Mouse (Mus musculus) cerebellum, adult 8-10 months (tissue): Measurements from ENCODE around the gene BC048507.
A peak's percentile ranks its signal among the peaks of the same experiment; 100 is the strongest.
"Not testable (repeated sequence)": the region's sequence is repeated elsewhere in the genome, so short reads cannot be mapped to it uniquely, and the experiment has no call there.

Experiments used
- DNase-seq: peaks from one replicate; pipeline ENCODE4 v3.0.0; 2022

BC048507 gene

DNA sequence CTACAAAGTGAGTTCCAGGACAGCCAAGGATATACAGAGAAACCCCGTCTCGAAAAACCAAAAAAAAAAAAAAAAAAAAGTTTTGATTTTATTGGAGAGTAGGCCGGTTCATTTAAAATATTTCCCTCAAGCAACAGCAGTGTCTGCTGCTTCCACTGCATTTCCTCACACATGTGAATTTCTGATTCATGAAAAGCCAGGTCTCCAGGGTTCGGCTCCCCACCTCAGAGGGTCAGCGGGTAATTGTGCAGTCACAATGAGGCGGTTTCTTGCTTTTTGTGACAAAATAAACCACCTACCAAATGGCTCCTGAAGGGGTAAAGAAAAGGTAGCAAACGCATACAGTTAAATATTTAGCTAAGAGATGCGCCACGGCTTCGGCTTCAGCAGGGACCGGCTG lies at the start of gene BC048507:
Gene BC048507, plus strand, starts transcription at position 301 of the 400 bp plus-strand sequence.
- DNase-seq: no peak

DNA sequence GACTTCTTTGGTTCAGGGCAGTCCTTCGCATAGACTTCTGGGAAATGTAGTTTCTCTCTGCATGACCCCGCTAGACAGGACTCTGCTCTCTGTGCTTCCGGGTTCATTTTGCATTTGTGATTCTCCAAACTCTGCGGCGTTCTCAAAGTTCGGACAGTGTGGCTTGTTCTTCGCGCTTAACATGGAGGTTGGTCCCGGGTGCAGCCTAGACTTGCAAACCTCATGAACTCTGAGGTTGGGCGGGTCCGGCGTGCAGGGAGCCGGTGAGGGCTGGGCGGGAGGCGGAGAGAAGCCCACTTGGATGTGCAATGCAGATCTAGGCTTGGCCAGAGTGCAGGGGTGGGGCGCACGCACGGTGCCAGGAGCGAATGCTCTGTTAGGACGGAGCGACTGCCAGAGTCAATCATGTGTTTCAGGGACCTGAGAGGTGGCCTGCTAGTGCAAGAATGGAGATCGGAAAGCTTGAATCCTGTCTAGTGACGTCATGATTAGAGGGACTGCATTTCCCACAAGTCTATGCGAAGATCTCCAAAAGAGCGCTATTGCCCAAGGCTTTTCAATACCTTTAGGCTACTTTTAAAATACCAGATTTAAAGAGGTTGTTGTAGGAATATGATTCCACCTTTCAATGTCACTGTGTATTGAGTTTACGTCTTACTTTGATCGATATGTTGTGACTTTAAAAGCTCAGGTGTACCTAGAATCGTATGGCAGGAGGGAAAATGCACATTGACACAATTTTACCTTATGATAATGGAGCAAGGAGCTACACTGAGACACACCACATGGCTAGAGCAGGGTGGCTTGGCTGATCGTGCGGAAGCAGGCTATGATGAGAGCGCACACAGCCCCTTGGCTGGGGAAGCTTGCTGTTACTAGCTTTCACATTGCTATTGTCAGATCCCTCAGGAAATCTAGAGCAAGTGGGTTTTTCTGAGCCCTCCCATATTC lies 49.1 kb upstream of the BC048507 start, which contains the start of gene Zfp273:
Gene Zfp273, plus strand, starts transcription at position 31 of the 951 bp plus-strand sequence.
- peak; percentile 78 for DNase-seq

DNA sequence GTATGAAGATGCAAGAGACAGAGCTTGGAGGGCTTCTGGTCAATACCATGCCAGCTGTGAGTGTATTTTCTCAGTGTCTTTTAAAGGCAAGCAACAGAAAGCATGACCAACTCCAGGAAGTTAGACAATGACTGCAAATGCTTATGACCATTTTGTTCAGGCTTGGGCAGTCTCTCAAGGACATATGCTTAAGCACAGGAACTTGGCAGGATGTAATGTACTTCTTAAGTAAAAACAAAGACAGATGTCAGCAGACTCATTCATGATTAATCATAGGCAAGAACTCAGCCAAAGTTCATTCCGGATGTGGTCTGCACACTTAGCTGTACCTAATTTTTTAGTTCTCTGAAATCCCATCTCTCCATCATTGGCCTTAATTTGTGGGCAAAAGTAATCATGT lies 44.5 kb upstream of the BC048507 start:
- no peak for DNase-seq

GRCm38 (mm10) chr13:67830911-67831336 lies 32.2 kb upstream of the BC048507 start, which contains the start of gene Gm10037:
Gene Gm10037 (plus strand): TSS chr13:67831106.
- DNase-seq: peak; percentile 57

- DNase-seq: not testable (repeated sequence)
These were observed 30.0 kb upstream of the BC048507 start for GRCm38 (mm10) chr13:67833137-67833536.

DNA sequence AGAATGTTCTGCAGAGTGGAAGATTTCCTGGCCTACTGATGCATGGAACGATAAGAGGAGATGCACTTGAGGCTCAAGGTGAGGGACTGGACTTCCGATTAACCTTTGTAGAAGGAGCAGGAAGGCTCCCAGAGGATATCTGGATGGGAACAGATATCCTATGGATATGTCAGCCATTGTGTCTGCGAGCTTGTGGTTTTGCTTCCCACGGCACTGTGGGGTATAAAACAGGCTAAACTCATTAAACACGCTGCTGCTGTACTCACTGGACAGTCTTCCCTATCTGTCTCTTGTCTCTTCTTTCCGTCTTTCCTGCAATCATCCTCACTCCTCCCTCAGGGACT lies 19.4 kb upstream of the BC048507 start:
- no peak for DNase-seq

GRCm38 (mm10) chr13:67844119-67844852 lies 18.8 kb upstream of the BC048507 start:
- DNase-seq: peak; percentile 70

DNA sequence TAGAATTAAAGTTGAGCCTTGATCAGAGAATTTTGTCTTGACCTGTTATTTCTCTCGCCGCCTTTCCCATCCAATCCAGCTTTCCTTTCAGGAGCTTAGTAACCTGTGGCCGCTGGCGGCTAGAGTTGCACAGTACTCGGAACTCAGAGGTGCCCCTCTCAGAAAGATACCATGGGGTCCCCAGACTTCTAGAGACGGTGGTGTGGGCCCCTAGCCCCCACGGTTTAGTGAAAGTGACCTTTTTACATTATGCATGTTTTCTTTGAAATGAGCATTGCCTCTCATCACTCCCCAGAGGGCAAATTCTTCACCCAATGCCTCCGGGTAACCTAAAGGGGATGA lies 18.3 kb upstream of the BC048507 start:
- peak; percentile 18 for DNase-seq

DNA sequence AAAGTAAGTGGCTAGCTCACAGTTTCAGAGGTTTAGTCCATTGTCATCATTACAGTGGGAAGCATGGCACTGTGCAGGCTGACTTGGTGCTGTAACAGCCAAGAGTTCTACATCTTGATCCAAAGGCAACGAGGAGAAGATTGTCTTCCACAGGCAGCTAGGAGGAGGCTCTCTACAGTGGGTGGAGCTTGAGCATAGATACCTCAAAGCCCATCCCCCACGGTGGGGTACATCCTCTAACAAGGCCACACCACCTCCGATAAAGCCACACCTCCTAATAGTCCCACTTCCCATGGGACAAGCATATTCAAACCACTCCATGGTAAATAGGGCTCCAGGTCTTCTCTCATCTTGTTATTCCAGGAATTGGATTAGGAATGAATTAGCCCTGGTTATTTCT lies 12.8 kb upstream of the BC048507 start:
- no peak for DNase-seq

GRCm38 (mm10) chr13:67853130-67853529 lies 10.0 kb upstream of the BC048507 start:
- no peak for DNase-seq

DNA sequence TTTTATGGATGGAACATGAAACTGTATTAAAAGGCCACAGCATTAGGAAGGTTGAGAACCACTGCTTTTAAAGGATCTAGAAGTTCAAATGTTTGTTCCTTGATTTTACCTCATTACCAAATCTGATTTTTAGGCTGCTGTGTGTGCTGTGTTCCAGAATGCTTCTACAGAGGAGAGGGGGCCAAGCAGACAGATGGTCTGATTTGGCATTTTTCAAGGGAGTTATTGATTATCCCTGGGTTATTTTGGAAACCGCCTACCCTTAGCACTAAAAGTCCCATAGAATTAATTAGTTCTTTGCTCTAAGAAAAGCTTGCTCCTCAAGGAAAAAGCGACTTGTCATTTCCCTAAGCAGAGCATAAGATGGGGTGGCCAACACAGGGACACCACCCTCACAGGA lies 9.1 kb upstream of the BC048507 start:
- no peak for DNase-seq

- DNase-seq: no peak
These were observed 5.8 kb upstream of the BC048507 start for GRCm38 (mm10) chr13:67857317-67857716.

GRCm38 (mm10) chr13:67862508-67862907 lies 618 bp upstream of the BC048507 start:
- no peak for DNase-seq

- DNase-seq: no peak
These were observed 1.7 kb downstream of the BC048507 start for GRCm38 (mm10) chr13:67864764-67865350.

- no peak for DNase-seq
These were observed 4.8 kb downstream of the BC048507 start for GRCm38 (mm10) chr13:67867899-67868298.

- not testable (repeated sequence) for DNase-seq
These were observed 13.0 kb downstream of the BC048507 start for GRCm38 (mm10) chr13:67876049-67876698.

DNA sequence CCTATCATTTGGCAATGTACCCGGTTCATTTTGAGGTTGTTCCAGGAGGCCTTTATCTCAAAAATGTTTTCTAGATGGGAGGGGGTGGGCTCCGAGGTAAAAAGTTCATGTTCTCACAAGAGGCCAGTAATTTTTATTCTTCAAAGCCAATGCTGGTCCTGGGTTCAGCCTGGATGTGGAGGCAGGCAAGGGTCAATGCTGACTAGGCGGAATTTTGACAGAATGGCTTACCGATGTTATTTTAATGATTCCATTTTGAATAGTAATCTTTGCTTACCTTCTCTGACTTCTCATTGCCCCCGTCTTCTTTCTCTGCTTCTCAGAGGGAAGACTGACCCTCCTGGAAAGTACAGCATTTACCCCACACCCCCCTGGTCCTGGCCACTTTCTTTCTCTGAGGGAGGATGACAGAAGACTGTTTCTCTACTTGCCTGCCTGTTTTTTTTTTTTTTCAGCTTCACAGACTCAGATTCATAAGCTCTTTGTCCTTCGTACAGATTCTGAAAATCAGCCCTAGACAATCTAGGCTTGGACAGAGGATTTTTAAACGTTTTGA lies 13.7 kb downstream of the BC048507 start:
- no peak for DNase-seq

GRCm38 (mm10) chr13:67883966-67884365 lies 20.8 kb downstream of the BC048507 start:
- no peak for DNase-seq

DNA sequence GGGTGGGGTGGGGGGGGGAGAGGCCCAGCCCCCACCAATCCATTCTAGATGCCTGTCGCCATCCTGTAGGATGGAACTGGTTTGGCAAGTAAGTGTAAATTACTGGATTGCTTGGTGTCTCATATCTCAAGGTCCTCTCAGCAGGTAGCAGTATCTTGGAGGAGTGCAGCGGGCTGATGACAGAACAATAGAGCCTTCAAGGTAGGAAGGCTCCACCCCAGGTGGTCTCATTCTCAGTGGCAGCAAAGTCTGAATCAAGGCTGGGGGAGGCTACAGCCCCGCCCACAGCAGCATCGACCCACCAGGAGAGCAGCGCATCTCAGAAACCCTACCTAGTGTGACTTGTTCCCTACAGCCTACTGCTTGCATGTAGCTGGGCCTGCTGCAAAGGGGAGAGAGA lies 46.6 kb downstream of the BC048507 start:
- DNase-seq: no peak
